Mouse (Mus musculus): ENCODE data around the gene Gm9887.

DNA sequence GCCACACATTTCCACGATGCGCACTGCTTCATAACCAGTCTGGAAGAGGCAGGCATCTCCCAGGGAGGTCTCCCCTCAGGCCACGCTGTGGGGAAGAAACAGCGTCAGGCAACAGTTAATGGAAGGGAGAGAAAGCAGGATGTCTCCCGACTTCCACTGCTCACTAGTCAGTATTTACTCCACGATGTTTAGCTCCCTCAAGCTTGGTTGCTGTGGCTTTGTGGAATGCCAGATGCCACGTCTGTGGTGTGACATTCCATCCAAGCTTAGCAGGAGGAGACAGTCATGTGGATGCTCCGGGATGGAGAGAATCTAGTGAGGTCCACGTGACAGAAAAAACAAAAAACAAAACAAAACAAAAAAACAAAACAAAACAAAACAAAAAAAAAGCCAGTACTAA is 29.8 kb upstream of the Gm9887 start:
- TF ChIP-seq CTCF (IDR thresholded peaks at IDR 0.05; ENCODE audit: low read depth, low read length) (no peak), POLR2A (IDR thresholded peaks at IDR 0.05; ENCODE audit: insufficient read depth, low read length) (no peak)

All from ES-Bruce4 (cell line).